Mouse (Mus musculus): ENCODE measurements around the gene Atad2b. TPM values are rescaled to one million over a fixed set of nuclear protein-coding genes. Genes with fewer than 3 reads are reported as not detected.

Atad2b gene
- total and polyA plus RNA-seq, 3 experiments, result 28.5 to 123 (median 54.5) TPM

GRCm38 (mm10) chr12:5038008-5038407 lies 120.9 kb downstream of the Atad2b start:
- H3K36me3 ChIP-seq (replicated peaks), result peaks cover 79% of the 10 kb centered on the region
- no peak for DNase-seq (ENCODE audit: low spot score)
- H3K4me3 ChIP-seq (ENCODE audit: low read depth, low read length), result no peak overlapping the region
- no peak for TF ChIP-seq GATA1 (IDR thresholded peaks at IDR 0.05; ENCODE audit: borderline replicate concordance, low read length)
- TF ChIP-seq TAL1 (conservative IDR thresholded peaks at IDR 0.05; ENCODE audit: low read depth, low read length), result no peak
- TF ChIP-seq GATA2 (IDR thresholded peaks at IDR 0.05; ENCODE audit: borderline replicate concordance, low read depth, low read length), result no peak
- no peak for TF ChIP-seq POLR2AphosphoS5 (IDR thresholded peaks at IDR 0.05; ENCODE audit: insufficient replicate concordance, low read depth, low read length)
- no peak for TF ChIP-seq CTCF (IDR thresholded peaks at IDR 0.05; ENCODE audit: low read depth, low read length)
- no peaks in the 10 kb centered on the region for H3K9me3 ChIP-seq (replicated peaks)
- no peaks in the 10 kb centered on the region for H3K27me3 ChIP-seq (ENCODE audit: insufficient read depth, low read length)
- H3K4me1 ChIP-seq (ENCODE audit: insufficient read depth, low read depth, low read length), result no peaks in the 10 kb centered on the region
- ATAC-seq (ENCODE audit: extremely low read depth, insufficient number of reproducible peaks, low FRiP score, poor library complexity, severe bottlenecking), result no peak

GRCm38 (mm10) chr12:5044141-5044540 lies 127.0 kb downstream of the Atad2b start:
- TF ChIP-seq CTCF (IDR thresholded peaks at IDR 0.05; ENCODE audit: low read depth, low read length) (no peak), POLR2AphosphoS5 (IDR thresholded peaks at IDR 0.05; ENCODE audit: insufficient replicate concordance, low read depth, low read length) (no peak), GATA1 (IDR thresholded peaks at IDR 0.05; ENCODE audit: borderline replicate concordance, low read length) (no peak), TAL1 (conservative IDR thresholded peaks at IDR 0.05; ENCODE audit: low read depth, low read length) (no peak), GATA2 (IDR thresholded peaks at IDR 0.05; ENCODE audit: borderline replicate concordance, low read depth, low read length) (no peak)
- no peak for ATAC-seq (ENCODE audit: extremely low read depth, insufficient number of reproducible peaks, low FRiP score, poor library complexity, severe bottlenecking)
- DNase-seq (ENCODE audit: low spot score), result no peak
- Histone ChIP-seq H3K4me3 (ENCODE audit: low read depth, low read length) (no peak overlapping the region), H3K36me3 (replicated peaks) (peaks cover 47% of the 10 kb centered on the region), H3K4me1 (ENCODE audit: insufficient read depth, low read depth, low read length) (no peaks in the 10 kb centered on the region), H3K9me3 (replicated peaks) (no peaks in the 10 kb centered on the region), H3K27me3 (ENCODE audit: insufficient read depth, low read length) (no peaks in the 10 kb centered on the region)

GRCm38 (mm10) chr12:5048104-5048503 lies 131.0 kb downstream of the Atad2b start:
- peaks cover 22% of the 10 kb centered on the region for H3K9me3 ChIP-seq (replicated peaks)
- DNase-seq (ENCODE audit: low spot score) (no peak), ATAC-seq (ENCODE audit: extremely low read depth, insufficient number of reproducible peaks, low FRiP score, poor library complexity, severe bottlenecking) (no peak)
- TF ChIP-seq GATA2 (IDR thresholded peaks at IDR 0.05; ENCODE audit: borderline replicate concordance, low read depth, low read length) (no peak), TAL1 (conservative IDR thresholded peaks at IDR 0.05; ENCODE audit: low read depth, low read length) (no peak)
- no peak overlapping the region for H3K4me3 ChIP-seq (ENCODE audit: low read depth, low read length)
- H3K27me3 ChIP-seq (ENCODE audit: insufficient read depth, low read length), result no peaks in the 10 kb centered on the region
- H3K36me3 ChIP-seq (replicated peaks), result peaks cover 20% of the 10 kb centered on the region
- H3K4me1 ChIP-seq (ENCODE audit: insufficient read depth, low read depth, low read length), result no peaks in the 10 kb centered on the region

GRCm38 (mm10) chr12:5067590-5067989 lies 150.4 kb downstream of the Atad2b start:
- Histone ChIP-seq H3K36me3 (replicated peaks) (no peaks in the 10 kb centered on the region), H3K4me3 (ENCODE audit: low read depth, low read length) (no peak overlapping the region), H3K27me3 (ENCODE audit: insufficient read depth, low read length) (no peaks in the 10 kb centered on the region), H3K4me1 (ENCODE audit: insufficient read depth, low read depth, low read length) (no peaks in the 10 kb centered on the region), H3K9me3 (replicated peaks) (no peaks in the 10 kb centered on the region)
- TF ChIP-seq TAL1 (conservative IDR thresholded peaks at IDR 0.05; ENCODE audit: low read depth, low read length) (no peak), GATA2 (IDR thresholded peaks at IDR 0.05; ENCODE audit: borderline replicate concordance, low read depth, low read length) (no peak), GATA1 (IDR thresholded peaks at IDR 0.05; ENCODE audit: borderline replicate concordance, low read length) (no peak), POLR2AphosphoS5 (IDR thresholded peaks at IDR 0.05; ENCODE audit: insufficient replicate concordance, low read depth, low read length) (no peak), CTCF (IDR thresholded peaks at IDR 0.05; ENCODE audit: low read depth, low read length) (no peak)
- DNase-seq (ENCODE audit: low spot score) (no peak), ATAC-seq (ENCODE audit: extremely low read depth, insufficient number of reproducible peaks, low FRiP score, poor library complexity, severe bottlenecking) (no peak)

GRCm38 (mm10) chr12:5070131-5070530 lies 153.0 kb downstream of the Atad2b start:
- no peaks in the 10 kb centered on the region for H3K27me3 ChIP-seq (ENCODE audit: insufficient read depth, low read length)
- no peaks in the 10 kb centered on the region for H3K4me1 ChIP-seq (ENCODE audit: insufficient read depth, low read depth, low read length)
- H3K4me3 ChIP-seq (ENCODE audit: low read depth, low read length), result no peak overlapping the region
- ATAC-seq (ENCODE audit: extremely low read depth, insufficient number of reproducible peaks, low FRiP score, poor library complexity, severe bottlenecking) (no peak), DNase-seq (ENCODE audit: low spot score) (no peak)
- no peak for TF ChIP-seq TAL1 (conservative IDR thresholded peaks at IDR 0.05; ENCODE audit: low read depth, low read length)
- TF ChIP-seq CTCF (IDR thresholded peaks at IDR 0.05; ENCODE audit: low read depth, low read length), result no peak
- no peak for TF ChIP-seq GATA1 (IDR thresholded peaks at IDR 0.05; ENCODE audit: borderline replicate concordance, low read length)
- H3K36me3 ChIP-seq (replicated peaks), result no peaks in the 10 kb centered on the region
- H3K9me3 ChIP-seq (replicated peaks), result no peaks in the 10 kb centered on the region

- TF ChIP-seq GATA2 (IDR thresholded peaks at IDR 0.05; ENCODE audit: borderline replicate concordance, low read depth, low read length), result no peak
- TF ChIP-seq POLR2AphosphoS5 (IDR thresholded peaks at IDR 0.05; ENCODE audit: insufficient replicate concordance, low read depth, low read length), result no peak
- no peak for TF ChIP-seq GATA1 (IDR thresholded peaks at IDR 0.05; ENCODE audit: borderline replicate concordance, low read length)
- no peak for TF ChIP-seq CTCF (IDR thresholded peaks at IDR 0.05; ENCODE audit: low read depth, low read length)
- no peak for TF ChIP-seq TAL1 (conservative IDR thresholded peaks at IDR 0.05; ENCODE audit: low read depth, low read length)
- no peaks in the 10 kb centered on the region for H3K9me3 ChIP-seq (replicated peaks)
- no peaks in the 10 kb centered on the region for H3K4me1 ChIP-seq (ENCODE audit: insufficient read depth, low read depth, low read length)
- no peaks in the 10 kb centered on the region for H3K27me3 ChIP-seq (ENCODE audit: insufficient read depth, low read length)
- no peak for ATAC-seq (ENCODE audit: extremely low read depth, insufficient number of reproducible peaks, low FRiP score, poor library complexity, severe bottlenecking)
- H3K36me3 ChIP-seq (replicated peaks), result no peaks in the 10 kb centered on the region
- H3K4me3 ChIP-seq (ENCODE audit: low read depth, low read length), result no peak overlapping the region
- DNase-seq (ENCODE audit: low spot score), result no peak
Measured at GRCm38 (mm10) chr12:5073191-5073590, 156.0 kb downstream of the Atad2b start.

GRCm38 (mm10) chr12:5081480-5081879 lies 164.3 kb downstream of the Atad2b start:
- DNase-seq (ENCODE audit: low spot score) (no peak), ATAC-seq (ENCODE audit: extremely low read depth, insufficient number of reproducible peaks, low FRiP score, poor library complexity, severe bottlenecking) (no peak)
- TF ChIP-seq GATA2 (IDR thresholded peaks at IDR 0.05; ENCODE audit: borderline replicate concordance, low read depth, low read length) (no peak), GATA1 (IDR thresholded peaks at IDR 0.05; ENCODE audit: borderline replicate concordance, low read length) (no peak)

More at GRCm38 (mm10) chr12:5081480-5081879, 164.3 kb downstream of the Atad2b start:
- peaks cover 26% of the 10 kb centered on the region for H3K9me3 ChIP-seq (replicated peaks)
- no peaks in the 10 kb centered on the region; the same call in 1 of the 2 replicates for H3K27me3 ChIP-seq (ENCODE audit: insufficient read depth, low read length)
- no peaks in the 10 kb centered on the region for H3K36me3 ChIP-seq (replicated peaks)
- H3K4me1 ChIP-seq (ENCODE audit: insufficient read depth, low read depth, low read length), result no peaks in the 10 kb centered on the region
- no peak overlapping the region for H3K4me3 ChIP-seq (ENCODE audit: low read depth, low read length)

Data from G1E (cell line).